Mouse (Mus musculus) midbrain, embryonic 14.5 days (tissue): ENCODE measurements around the gene Gpr39. TPM values are rescaled to one million over a fixed set of nuclear protein-coding genes. Genes with fewer than 3 reads are reported as not detected.

Experiments used
- ATAC-seq: fragments of 200-750 bp; cut with Nextera tagmentation; 2 replicates; pipeline ENCODE4 v1.8.0; 2017; ENCODE audit warnings: moderate number of reproducible peaks, moderate library complexity; ENCODE audit not compliant: low FRiP score, low TSS enrichment
- DNase-seq: peaks from one replicate; pipeline ENCODE4 v3.0.0-alpha.2; 2015
- H3K27ac ChIP-seq: fragments of 300-500 bp; sonication (generic); replicated peaks from 2 replicates; pipeline ENCODE4 v1.5.1; 2014; ENCODE audit warnings: mild to moderate bottlenecking, low read depth, low read length, moderate library complexity
- H3K27me3 ChIP-seq: fragments of 300-500 bp; sonication (generic); 2 replicates; pipeline ENCODE4 v1.6.1; 2014; ENCODE audit warnings: low read length, control low read depth, mixed read lengths; ENCODE audit not compliant: control insufficient read depth, insufficient read depth
- H3K36me3 ChIP-seq: fragments of 300-500 bp; sonication (generic); 2 replicates; pipeline ENCODE4 v1.6.1; 2014; ENCODE audit warnings: low read length, control low read depth; ENCODE audit not compliant: control insufficient read depth, insufficient read depth
- H3K4me1 ChIP-seq: fragments of 300-500 bp; sonication (generic); 2 replicates; pipeline ENCODE4 v1.6.1; 2014; ENCODE audit warnings: mild to moderate bottlenecking, antibody characterized with exemption, low read length, control low read depth; ENCODE audit not compliant: control insufficient read depth, insufficient read depth
- H3K4me2 ChIP-seq: fragments of 300-500 bp; sonication (generic); 2 replicates; pipeline ENCODE4 v1.6.1; 2014; ENCODE audit warnings: mild to moderate bottlenecking, low read length, moderate library complexity
- H3K4me3 ChIP-seq: fragments of 300-500 bp; sonication (generic); replicated peaks from 2 replicates; pipeline ENCODE4 v1.5.1; 2014; ENCODE audit warnings: low read depth, low read length
- H3K9ac ChIP-seq: fragments of 300-500 bp; sonication (generic); replicated peaks from 2 replicates; pipeline ENCODE4 v1.6.1; 2014; ENCODE audit warnings: mild to moderate bottlenecking, low read length, moderate library complexity
- H3K9me3 ChIP-seq: fragments of 300-500 bp; sonication (generic); 2 replicates; pipeline ENCODE4 v1.6.1; 2016; ENCODE audit warnings: low read length, control low read depth, mixed read lengths; ENCODE audit not compliant: control insufficient read depth
- WGBS: fragments of 180-500 bp; shearing (Covaris S2); extraction: QIAGEN DNeasy Blood & Tissue Kit; methylation state at CpG from one replicate; pipeline ENCODE4 v1.1.7; 2014; 5-methylcytosine and 5-hydroxymethylcytosine counted together
- polyA plus RNA-seq: library from polyadenylated mRNA; unstranded; fragments of >200 nt; fragmentation: Nextera tagmentation; extraction: Ambion mirVana; gene quantifications from 2 replicates; pipeline ENCODE4 v1.2.1, GENCODE M21; 2014

The Gpr39 gene
- polyA plus RNA-seq, 1 experiment from 2014 or later = not detected

- Histone ChIP-seq H3K27me3 (no peaks in the 10 kb centered on the region), H3K4me1 (no peaks in the 10 kb centered on the region), H3K27ac (no peak overlapping the region), H3K9me3 (no peaks in the 10 kb centered on the region), H3K9ac (no peak overlapping the region), H3K36me3 (no peaks in the 10 kb centered on the region), H3K4me2 (no peak overlapping the region), H3K4me3 (no peak overlapping the region)
- WGBS = 90% methylated on average over 4 of the region's 4 CpGs
- DNase-seq (no peak), ATAC-seq (no peak)
Observed at GRCm38 (mm10) chr1:125679522-125680077, 2.8 kb downstream of the Gpr39 start.

DNA sequence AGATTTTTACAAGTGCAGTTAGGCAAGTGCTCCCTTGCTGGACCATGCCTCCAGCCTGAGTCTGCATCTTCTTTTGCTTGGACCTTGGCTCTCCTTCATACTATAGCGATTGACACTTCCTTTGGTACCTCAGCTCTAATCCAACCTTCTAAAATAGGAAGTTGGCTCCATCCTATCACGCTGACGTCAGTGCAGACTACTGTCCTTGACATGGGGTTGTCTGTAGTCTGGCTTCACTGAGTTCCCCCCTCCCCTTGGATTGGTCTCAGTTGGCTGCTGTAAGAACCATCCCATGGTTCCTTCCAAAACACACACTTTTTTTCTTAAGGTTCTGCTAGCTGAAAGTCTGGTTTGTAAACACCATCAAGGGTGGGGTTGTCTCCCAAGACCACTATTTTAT lies 7.6 kb downstream of the Gpr39 start:
- no peaks in the 10 kb centered on the region for H3K9me3 ChIP-seq
- no peak overlapping the region for H3K4me2 ChIP-seq
- WGBS = 92% methylated on average over 3 of the region's 3 CpGs
- H3K27me3 ChIP-seq = no peaks in the 10 kb centered on the region
- H3K4me1 ChIP-seq = no peaks in the 10 kb centered on the region
- no peaks in the 10 kb centered on the region for H3K36me3 ChIP-seq
- ATAC-seq (no peak), DNase-seq (no peak)
- H3K4me3 ChIP-seq = no peak overlapping the region
- H3K9ac ChIP-seq = no peak overlapping the region
- no peak overlapping the region for H3K27ac ChIP-seq

DNA sequence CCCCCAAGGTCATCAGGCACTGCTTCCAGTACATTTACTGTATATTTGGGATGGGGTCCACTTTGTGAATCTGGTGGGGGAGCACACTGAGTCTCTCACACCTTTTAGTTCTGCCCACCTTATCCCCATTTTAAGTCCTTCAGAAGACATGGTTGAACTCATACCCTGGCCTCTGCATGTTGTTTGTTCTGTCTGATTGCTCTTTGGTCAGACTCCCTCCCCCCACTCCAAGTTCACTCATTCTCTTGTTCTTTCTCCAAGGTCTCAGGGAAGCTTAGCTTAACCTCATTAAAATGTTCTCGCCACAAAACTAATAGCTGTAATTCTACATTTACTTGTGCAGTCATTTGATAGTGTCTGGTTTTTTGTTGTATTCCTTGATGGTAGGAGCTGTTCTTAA lies 8.5 kb downstream of the Gpr39 start:
- DNase-seq (no peak), ATAC-seq (no peak)
- Histone ChIP-seq H3K9me3 (no peaks in the 10 kb centered on the region), H3K27ac (no peak overlapping the region), H3K9ac (no peak overlapping the region), H3K4me1 (no peaks in the 10 kb centered on the region), H3K4me3 (no peak overlapping the region), H3K36me3 (no peaks in the 10 kb centered on the region), H3K4me2 (no peak overlapping the region), H3K27me3 (no peaks in the 10 kb centered on the region)
- WGBS = 83% methylated on average over 1 of the region's 1 CpGs

DNA sequence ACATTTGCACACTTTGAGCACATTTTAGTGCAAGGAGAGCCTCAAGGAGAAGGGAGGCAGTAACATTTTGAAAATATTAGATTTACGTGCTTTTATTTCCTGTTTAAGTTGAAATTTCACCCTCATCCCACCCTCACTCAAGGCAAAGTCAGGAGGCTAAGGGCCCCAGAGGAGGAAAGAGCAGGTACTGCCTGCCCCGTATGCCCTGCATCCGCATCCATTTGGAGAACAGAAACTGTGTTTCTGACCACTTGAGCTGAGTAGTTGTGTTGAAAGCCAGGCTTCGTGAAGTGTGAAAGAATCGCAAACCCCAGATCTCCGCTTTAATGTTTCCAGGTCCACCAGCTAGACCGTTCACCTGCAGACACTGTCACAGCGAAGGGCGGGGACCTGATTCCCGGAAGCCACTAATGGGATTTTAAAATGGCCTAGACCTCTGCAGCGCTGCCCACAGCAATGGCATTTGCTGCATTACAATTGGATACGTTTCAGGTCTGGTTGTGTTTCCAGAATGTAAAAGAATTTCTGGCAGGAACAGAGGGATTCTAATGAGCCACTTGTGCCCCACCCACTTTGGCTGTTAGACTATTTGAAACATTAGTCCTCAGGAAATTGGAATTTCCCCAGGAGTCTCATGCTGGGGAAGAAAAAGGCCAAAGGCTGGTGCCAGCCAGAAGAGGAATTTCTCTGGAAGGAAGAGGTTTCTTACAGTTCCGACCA lies 11.1 kb downstream of the Gpr39 start:
- ATAC-seq = no peak

DNA sequence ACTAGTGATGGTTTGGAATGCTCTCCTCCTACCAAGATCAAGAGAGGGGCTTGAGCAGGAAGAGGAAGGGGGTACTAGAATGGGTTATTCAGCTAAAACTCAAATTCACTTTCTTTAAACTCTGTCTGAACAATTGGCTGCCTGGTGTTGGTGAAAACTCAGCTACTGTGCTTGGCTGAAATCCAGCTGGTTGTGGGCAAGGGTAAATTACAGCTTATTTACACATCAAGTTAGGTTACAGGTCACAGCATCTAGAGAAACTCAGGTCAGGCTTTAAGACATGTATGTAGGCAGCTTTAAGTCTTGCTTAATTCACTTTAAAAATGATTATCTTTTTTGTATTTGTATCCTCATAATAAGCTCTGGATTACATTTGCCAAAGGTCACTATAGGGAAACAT lies 16.7 kb downstream of the Gpr39 start:
- Histone ChIP-seq H3K27ac (no peak overlapping the region), H3K9ac (no peak overlapping the region), H3K27me3 (no peaks in the 10 kb centered on the region), H3K4me3 (no peak overlapping the region), H3K4me2 (no peak overlapping the region), H3K9me3 (no peaks in the 10 kb centered on the region), H3K4me1 (no peaks in the 10 kb centered on the region), H3K36me3 (no peaks in the 10 kb centered on the region)
- ATAC-seq (no peak), DNase-seq (no peak)

More for the DNA sequence above, 11.1 kb downstream of the Gpr39 start:
- H3K4me1 ChIP-seq = no peaks in the 10 kb centered on the region
- no peaks in the 10 kb centered on the region for H3K27me3 ChIP-seq
- no peak overlapping the region for H3K27ac ChIP-seq
- H3K36me3 ChIP-seq = no peaks in the 10 kb centered on the region
- H3K9me3 ChIP-seq = no peaks in the 10 kb centered on the region
- no peak overlapping the region for H3K9ac ChIP-seq
- no peak overlapping the region for H3K4me2 ChIP-seq
- no peak overlapping the region for H3K4me3 ChIP-seq
- WGBS = 90% methylated on average over 13 of the region's 13 CpGs
- DNase-seq = no peak

GRCm38 (mm10) chr1:125694338-125694737 lies 17.5 kb downstream of the Gpr39 start:
- Histone ChIP-seq H3K4me3 (no peak overlapping the region), H3K27me3 (no peaks in the 10 kb centered on the region), H3K9me3 (no peaks in the 10 kb centered on the region), H3K9ac (no peak overlapping the region), H3K36me3 (no peaks in the 10 kb centered on the region), H3K27ac (no peak overlapping the region), H3K4me1 (no peaks in the 10 kb centered on the region), H3K4me2 (no peak overlapping the region)
- WGBS = 83% methylated on average over 5 of the region's 5 CpGs
- DNase-seq (no peak), ATAC-seq (no peak)

- Histone ChIP-seq H3K27me3 (no peaks in the 10 kb centered on the region), H3K36me3 (no peaks in the 10 kb centered on the region), H3K4me3 (no peak overlapping the region), H3K4me2 (no peak overlapping the region), H3K27ac (no peak overlapping the region), H3K4me1 (0 out of 2 replicates have a peak, but pooled peaks cover 3% of the 10 kb centered on the region), H3K9ac (no peak overlapping the region), H3K9me3 (no peaks in the 10 kb centered on the region)
- no peak for DNase-seq
- no peak for ATAC-seq
- 83% methylated on average over 4 of the region's 4 CpGs for WGBS
Observed at GRCm38 (mm10) chr1:125701101-125701590, 24.4 kb downstream of the Gpr39 start.

DNA sequence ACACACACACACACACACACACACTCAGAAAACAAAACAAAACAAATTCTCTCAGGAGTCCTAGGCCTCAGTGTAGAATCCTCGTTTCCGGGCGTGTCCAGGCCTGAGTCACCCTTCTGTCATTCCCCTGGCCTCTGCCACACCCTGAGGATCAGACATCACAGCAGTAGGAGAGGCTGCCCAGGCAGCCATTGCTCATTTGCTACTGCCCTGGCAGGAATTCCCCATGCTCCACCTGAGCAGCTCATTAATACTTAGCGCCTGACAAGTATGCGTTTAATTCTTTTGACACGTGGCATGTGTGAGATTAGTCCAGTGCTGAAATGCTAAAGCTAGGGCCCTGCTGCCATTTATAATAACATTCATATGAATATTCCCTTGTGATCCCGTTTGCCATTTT lies 25.0 kb downstream of the Gpr39 start:
- Histone ChIP-seq H3K27me3 (no peaks in the 10 kb centered on the region), H3K9me3 (no peaks in the 10 kb centered on the region), H3K9ac (no peak overlapping the region), H3K4me1 (0 out of 2 replicates have a peak, but pooled peaks cover 3% of the 10 kb centered on the region), H3K36me3 (no peaks in the 10 kb centered on the region), H3K27ac (no peak overlapping the region), H3K4me2 (no peak overlapping the region), H3K4me3 (no peak overlapping the region)
- 44% methylated on average over 7 of the region's 7 CpGs for WGBS
- peak; percentile 66 for DNase-seq
- peak; percentile 48 for ATAC-seq

DNA sequence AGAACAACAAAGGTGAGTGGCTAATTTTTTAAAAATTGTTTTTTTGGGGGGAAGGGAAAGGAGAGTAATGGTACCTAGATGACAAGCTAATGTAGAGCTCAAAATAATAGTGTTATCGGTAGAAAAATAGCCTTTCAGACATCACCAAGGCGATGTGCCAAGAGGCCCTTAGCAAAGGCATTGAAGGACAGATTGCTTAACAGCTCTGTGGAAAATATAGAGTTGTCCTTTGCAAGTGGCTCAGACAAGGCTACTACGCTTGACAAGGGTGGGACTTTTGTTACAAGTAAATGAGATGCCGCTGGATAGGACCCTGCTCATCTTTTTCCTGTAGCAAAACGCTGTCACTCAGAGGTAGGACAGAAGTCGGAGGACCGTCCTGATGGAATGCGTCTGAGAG lies 25.5 kb downstream of the Gpr39 start:
- Histone ChIP-seq H3K9ac (no peak overlapping the region), H3K36me3 (no peaks in the 10 kb centered on the region), H3K27me3 (no peaks in the 10 kb centered on the region), H3K4me3 (no peak overlapping the region), H3K9me3 (no peaks in the 10 kb centered on the region), H3K4me2 (no peak overlapping the region), H3K4me1 (0 out of 2 replicates have a peak, but pooled peaks cover 3% of the 10 kb centered on the region), H3K27ac (no peak overlapping the region)
- 76% methylated on average over 8 of the region's 8 CpGs for WGBS
- DNase-seq = peak; percentile 28
- no peak for ATAC-seq
